Comparison of ENCODE assay signal across 12 mouse cellular contexts in genomic region chr11:55404659-55405457, GRCm38 (mm10). TPM values are rescaled to one million over a fixed set of nuclear protein-coding genes. Genes with fewer than 3 reads are reported as not detected.
DNase-seq lines count a peak whose midpoint lies in the region; ATAC-seq and TF ChIP-seq lines count a peak whose summit lies in the region.
"Had no signal": no experiment of that assay in that cellular context is flagged by ENCODE, and none has a peak within 500 bp of the region (broad histone marks: within the 10 kb centered on the region; RNA-seq: fewer than 3 reads in every experiment).

No protein-coding gene starts in this region.

- H3K4me3 ChIP-seq in heart, embryonic 11.5 days (ENCODE audit: low read depth, low read length) = no peak overlapping the region
- no peak overlapping the region for H3K4me3 ChIP-seq in liver, adult 2 months (ENCODE audit: insufficient read depth, low read depth, low read length)
- H3K4me3 ChIP-seq in embryonic facial prominence, embryonic 14.5 days (ENCODE audit: low read depth, low read length) = no peak overlapping the region
- H3K4me3 ChIP-seq: forebrain, embryonic 13.5 days; limb, embryonic 10.5 days had no signal

- H3K4me2 ChIP-seq in heart, embryonic 11.5 days = no peak overlapping the region
- no peak overlapping the region for H3K4me2 ChIP-seq in embryonic facial prominence, embryonic 14.5 days (ENCODE audit: low read depth, low read length)
- H3K4me2 ChIP-seq: forebrain, embryonic 13.5 days had no signal

- no peaks in the 10 kb centered on the region for H3K9me3 ChIP-seq in heart, embryonic 11.5 days (replicated peaks; ENCODE audit: control insufficient read depth, low read length)
- H3K9me3 ChIP-seq in embryonic facial prominence, embryonic 14.5 days (ENCODE audit: control insufficient read depth, low read length) = no peaks in the 10 kb centered on the region
- H3K9me3 ChIP-seq: forebrain, embryonic 13.5 days; limb, embryonic 10.5 days had no signal

- no peaks in the 10 kb centered on the region for H3K27me3 ChIP-seq in heart, embryonic 11.5 days (ENCODE audit: control insufficient read depth, insufficient read depth, low read length)
- no peaks in the 10 kb centered on the region for H3K27me3 ChIP-seq in liver, adult 2 months (ENCODE audit: control insufficient read depth, insufficient read depth, low read length)
- H3K27me3 ChIP-seq in embryonic facial prominence, embryonic 14.5 days (replicated peaks; ENCODE audit: control insufficient read depth, insufficient read depth, low read length) = no peaks in the 10 kb centered on the region
- H3K27me3 ChIP-seq: forebrain, embryonic 13.5 days had no signal

- 77% methylated on average over 9 of the region's 9 CpGs for WGBS in heart, embryonic 11.5 days (ENCODE audit: insufficient replicate concordance)
- 77% methylated on average over 9 of the region's 9 CpGs for WGBS in liver, adult 2 months
- 84% methylated on average over 9 of the region's 9 CpGs for WGBS in embryonic facial prominence, embryonic 14.5 days

- no peak for TF ChIP-seq POLR2A in liver, adult 2 months (IDR thresholded peaks at IDR 0.05; ENCODE audit: extremely low read depth, insufficient read depth, low read length)

- H3K27ac ChIP-seq in heart, embryonic 11.5 days (ENCODE audit: low read depth, low read length) = peak overlapping the region; percentile 66
- H3K27ac ChIP-seq in liver, adult 2 months (replicated peaks; ENCODE audit: insufficient read depth, low read depth, low read length) = peak overlapping the region; percentile 22; the same call in 1 of the 2 replicates
- H3K27ac ChIP-seq in embryonic facial prominence, embryonic 14.5 days (replicated peaks; ENCODE audit: low read depth, low read length) = peak overlapping the region; percentile 63; the same call in 1 of the 2 replicates
- H3K27ac ChIP-seq: forebrain, embryonic 13.5 days; limb, embryonic 10.5 days had no signal

- H3K79me2 ChIP-seq in liver, adult 2 months (ENCODE audit: control insufficient read depth, insufficient read depth, low read length) = no peaks in the 10 kb centered on the region

- no peak for ATAC-seq in heart, embryonic 11.5 days (replicated peaks; ENCODE audit: insufficient number of reproducible peaks, low FRiP score, low TSS enrichment)
- no peak for ATAC-seq in embryonic facial prominence, embryonic 14.5 days (ENCODE audit: low read depth)
- ATAC-seq: forebrain, embryonic 13.5 days had no signal

- H3K36me3 ChIP-seq in heart, embryonic 11.5 days (ENCODE audit: control insufficient read depth, insufficient read depth, low read length) = peaks cover 69% of the 10 kb centered on the region
- H3K36me3 ChIP-seq in liver, adult 2 months (ENCODE audit: control insufficient read depth, insufficient read depth, low read length) = no peaks in the 10 kb centered on the region
- peaks cover 97% of the 10 kb centered on the region for H3K36me3 ChIP-seq in embryonic facial prominence, embryonic 14.5 days (ENCODE audit: control insufficient read depth, insufficient read depth, low read length)

- H3K9ac ChIP-seq in heart, embryonic 11.5 days (ENCODE audit: low read depth, low read length) = no peak overlapping the region
- H3K9ac ChIP-seq in liver, adult 2 months (ENCODE audit: low read depth, low read length) = no peak overlapping the region
- H3K9ac ChIP-seq in embryonic facial prominence, embryonic 14.5 days (ENCODE audit: low read depth, low read length) = no peak overlapping the region
- H3K9ac ChIP-seq: forebrain, embryonic 13.5 days had no signal

- DNase-seq in heart, postnatal 36 days = no peak
- no peak for DNase-seq in liver, adult 2 months (ENCODE audit: extremely low read depth, low read depth, low spot score)
- no peak for DNase-seq in liver
- DNase-seq in embryonic facial prominence, embryonic 14.5 days (ENCODE audit: low spot score) = no peak
- peak; percentile 69 for DNase-seq in lung, postnatal 36 days
- DNase-seq in thymus, postnatal 36 days = no peak
- no peak for DNase-seq in left cerebral cortex, adult 18-20 months (ENCODE audit: low spot score in 2 of 2)
- DNase-seq: cerebellum, postnatal 36 days; spleen, adult 18-20 months had no signal

- no peak for TF ChIP-seq CTCF in liver, adult 2 months (IDR thresholded peaks at IDR 0.05; ENCODE audit: low read depth, low read length)

- intact Hi-C loops in heart, postnatal 36 days (cut with DNase I) = no loop called here

- no peaks in the 10 kb centered on the region for H3K4me1 ChIP-seq in heart, embryonic 11.5 days (ENCODE audit: control insufficient read depth, insufficient read depth, low read length)
- peaks cover 3% of the 10 kb centered on the region; the same call in 1 of the 2 replicates for H3K4me1 ChIP-seq in liver, adult 2 months (ENCODE audit: control insufficient read depth, insufficient read depth, low read length)
- no peaks in the 10 kb centered on the region for H3K4me1 ChIP-seq in embryonic facial prominence, embryonic 14.5 days (ENCODE audit: control insufficient read depth, insufficient read depth, low read length)
- H3K4me1 ChIP-seq: forebrain, embryonic 13.5 days; limb, embryonic 10.5 days had no signal

RNA-seq across cellular contexts. Expression of gene Sparc, which starts 18.1 kb away (rescaled TPM):
- polyA plus RNA-seq in heart, embryonic 11.5 days (2014; fragmentation: Nextera tagmentation; extraction: Ambion mirVana) = 1,182 and 1,259 TPM in 2 replicates
- total RNA-seq in heart, postnatal 36 days (2021) = 100 to 1,000 TPM; 645 to 801 TPM
- total RNA-seq in liver, adult 2 months (2014; rRNA removed) = 28.0 and 41.7 TPM in 2 replicates
- 110 and 128 TPM in 2 replicates for polyA plus RNA-seq in liver, adult 2 months (2012; rRNA removed)
- 2,713 and 3,340 TPM in 2 replicates for polyA plus RNA-seq in embryonic facial prominence, embryonic 14.5 days (2014; fragmentation: Nextera tagmentation; extraction: Ambion mirVana)
- 100 to 1,000 TPM; 174 to 202 TPM for total RNA-seq in left cerebral cortex, adult 18-20 months (2021)

RNA-seq across cellular contexts. Expression of gene Atox1, which starts 56.2 kb away (rescaled TPM):
- 273 and 292 TPM in 2 replicates for polyA plus RNA-seq in heart, embryonic 11.5 days (2014; fragmentation: Nextera tagmentation; extraction: Ambion mirVana)
- total RNA-seq in heart, postnatal 36 days (2021) = 100 to 1,000 TPM; 117 to 124 TPM
- total RNA-seq in liver, adult 2 months (2014; rRNA removed) = 220 and 227 TPM in 2 replicates
- 358 and 464 TPM in 2 replicates for polyA plus RNA-seq in liver, adult 2 months (2012; rRNA removed)
- 409 and 416 TPM in 2 replicates for polyA plus RNA-seq in embryonic facial prominence, embryonic 14.5 days (2014; fragmentation: Nextera tagmentation; extraction: Ambion mirVana)
- 100 to 1,000 TPM in 1 of 2 experiments, 10 to 100 TPM in 1; 84.3 to 103 TPM for total RNA-seq in left cerebral cortex, adult 18-20 months (2021)
